Mouse (Mus musculus) layer of hippocampus, postnatal 14 days (tissue): Measurements from ENCODE around the gene Nfkb2. TPM values are rescaled to one million over a fixed set of nuclear protein-coding genes. Genes with fewer than 3 reads are reported as not detected.

Source experiments
- DNase-seq, 2 experiments: peaks; one replicate each; pipeline ENCODE4 v3.0.0; 2021 to 2022; ENCODE audit warnings: low spot score in 2 of 2, mixed read lengths in 1 of 2
- microRNA-seq, 2 experiments: library from miRNA; unstranded; fragments of <30 nt; microRNA quantifications; one replicate each; pipeline ENCODE4 v1.2.0; 2021
- total RNA-seq, 2 experiments: library from RNA; stranded (reverse); gene quantifications; 2 replicates each; pipeline ENCODE4 v1.2.3; 2021

Nfkb2 gene
- total RNA-seq, 2 experiments from 2014 or later: 2.3 to 2.6 TPM

GRCm38 (mm10) chr19:46338942-46339286 lies 34.8 kb downstream of the Nfkb2 start:
- DNase-seq: no peak

GRCm38 (mm10) chr19:46339287-46339971 lies 35.3 kb downstream of the Nfkb2 start:
- DNase-seq: peak in 1 of 2 experiments; percentile 73

GRCm38 (mm10) chr19:46344710-46345419 lies 40.7 kb downstream of the Nfkb2 start:
- DNase-seq: no peak

- no peak for DNase-seq
These were observed 43.0 kb downstream of the Nfkb2 start for GRCm38 (mm10) chr19:46347146-46347545.

GRCm38 (mm10) chr19:46347936-46348668 lies 44.0 kb downstream of the Nfkb2 start:
- DNase-seq: no peak

- peak; percentile 82 to 89 for DNase-seq
These were observed 44.8 kb downstream of the Nfkb2 start for GRCm38 (mm10) chr19:46348761-46349458.

- DNase-seq: no peak
These were observed 45.4 kb downstream of the Nfkb2 start for GRCm38 (mm10) chr19:46349550-46349949.

GRCm38 (mm10) chr19:46350168-46350932 lies 46.2 kb downstream of the Nfkb2 start, which contains the start of gene 2310034G01Rik:
2310034G01Rik (minus strand) TSS chr19:46350302.
- DNase-seq: no peak

GRCm38 (mm10) chr19:46356701-46357138 lies 52.6 kb downstream of the Nfkb2 start:
- DNase-seq: peak; percentile 86 to 92

GRCm38 (mm10) chr19:46357344-46358280 lies 53.5 kb downstream of the Nfkb2 start:
- DNase-seq: no peak

GRCm38 (mm10) chr19:46358381-46358780 lies 54.3 kb downstream of the Nfkb2 start:
- no peak for DNase-seq

Small RNA genes within 50 kb of the gene (microRNA-seq; reads per million reads assigned to microRNA genes)
- gene Mir146b: 2.5 to 24.6 reads per million in 2 experiments

Other genes starting within 250 kb of the Nfkb2 start
- 10 to 100 TPM; 39.9 to 40.7 TPM for gene Nolc1, start 228.5 kb upstream of the Nfkb2 start, total RNA-seq
- gene Elovl3, start 172.4 kb upstream of the Nfkb2 start, total RNA-seq: not detected
- gene Pitx3, start 156.0 kb upstream of the Nfkb2 start, total RNA-seq: not detected
- 100 to 1,000 TPM in 1 of 2 experiments, 10 to 100 TPM in 1; 83.7 to 101 TPM for gene Gbf1, start 151.8 kb upstream of the Nfkb2 start, total RNA-seq
- gene Psd, start 22.8 kb downstream of the Nfkb2 start, total RNA-seq: 100 to 1,000 TPM; 701 to 730 TPM
- 10 to 100 TPM; 32.4 to 32.9 TPM for gene Fbxl15, start 23.9 kb downstream of the Nfkb2 start, total RNA-seq
- gene Cuedc2, start 34.4 kb downstream of the Nfkb2 start, total RNA-seq: 100 to 1,000 TPM; 156 to 162 TPM
- 10 to 100 TPM; 31.7 to 32.5 TPM for gene Mfsd13a, start 36.8 kb downstream of the Nfkb2 start, total RNA-seq
- gene 2310034G01Rik, start 46.0 kb downstream of the Nfkb2 start, total RNA-seq: 1 to 10 TPM in 1 of 2 experiments, under 1 TPM in 1; 0.94 to 1.2 TPM
- 100 to 1,000 TPM; 207 to 220 TPM for gene Actr1a, start 91.4 kb downstream of the Nfkb2 start, total RNA-seq
- gene Sufu, start 92.6 kb downstream of the Nfkb2 start, total RNA-seq: 10 to 100 TPM; 21.1 to 23.8 TPM
- 100 to 1,000 TPM in 1 of 2 experiments, 10 to 100 TPM in 1; 98.9 to 110 TPM for gene Trim8, start 197.4 kb downstream of the Nfkb2 start, total RNA-seq